Mouse (Mus musculus) heart, embryonic 12.5 days (tissue): Measurements from ENCODE around the gene Olfr1100. TPM values are rescaled to one million over a fixed set of nuclear protein-coding genes. Genes with fewer than 3 reads are reported as not detected.

Experiments
- ATAC-seq: fragments of 200-750 bp; cut with Nextera tagmentation; 2 replicates; pipeline ENCODE4 v1.8.0; 2017; ENCODE audit warnings: moderate TSS enrichment, moderate library complexity; ENCODE audit not compliant: insufficient number of reproducible peaks, low FRiP score
- H3K27ac ChIP-seq: fragments of 300-500 bp; sonication (generic); 2 replicates; pipeline ENCODE4 v1.5.1; 2016; ENCODE audit warnings: mild to moderate bottlenecking, moderate library complexity; ENCODE audit not compliant: poor library complexity, severe bottlenecking
- H3K27me3 ChIP-seq: fragments of 300-500 bp; sonication (generic); replicated peaks from 2 replicates; pipeline ENCODE4 v1.6.1; 2016; ENCODE audit warnings: mild to moderate bottlenecking, moderate library complexity
- H3K36me3 ChIP-seq: fragments of 300-500 bp; sonication (generic); 2 replicates; pipeline ENCODE4 v1.6.1; 2016; ENCODE audit warnings: mild to moderate bottlenecking, moderate library complexity
- H3K4me1 ChIP-seq: fragments of 300-500 bp; sonication (generic); replicated peaks from 2 replicates; pipeline ENCODE4 v1.6.1; 2016; ENCODE audit warnings: mild to moderate bottlenecking
- H3K4me2 ChIP-seq: fragments of 300-500 bp; sonication (generic); 2 replicates; pipeline ENCODE4 v1.6.1; 2016; ENCODE audit warnings: mild to moderate bottlenecking, moderate library complexity
- H3K4me3 ChIP-seq: fragments of 300-500 bp; sonication (generic); 2 replicates; pipeline ENCODE4 v1.5.1; 2016; ENCODE audit warnings: mild to moderate bottlenecking
- H3K9ac ChIP-seq: fragments of 300-500 bp; sonication (generic); 2 replicates; pipeline ENCODE4 v1.6.1; 2016; ENCODE audit warnings: mild to moderate bottlenecking, moderate library complexity
- H3K9me3 ChIP-seq: fragments of 300-500 bp; sonication (generic); replicated peaks from 2 replicates; pipeline ENCODE4 v1.6.1; 2016; ENCODE audit warnings: mild to moderate bottlenecking, moderate library complexity
- WGBS: fragments of 180-500 bp; shearing (Covaris S2); methylation state at CpG from one replicate; pipeline ENCODE4 v1.1.7; 2016; 5-methylcytosine and 5-hydroxymethylcytosine counted together
- polyA plus RNA-seq: library from polyadenylated mRNA; unstranded; fragments of >200 nt; fragmentation: Nextera tagmentation; extraction: Ambion mirVana; gene quantifications from 2 replicates; pipeline ENCODE4 v1.2.1, GENCODE M21; 2016

Olfr1100 gene
- not detected in 2 replicates for polyA plus RNA-seq

- no peaks in the 10 kb centered on the region for H3K36me3 ChIP-seq
- H3K9me3 ChIP-seq = no peaks in the 10 kb centered on the region
- no peak within 1 kb of the TSS for H3K9ac ChIP-seq
- H3K27me3 ChIP-seq = no peaks in the 10 kb centered on the region
- H3K4me3 ChIP-seq = no peak within 1 kb of the TSS
- no peak within 1 kb of the TSS for H3K4me2 ChIP-seq
- WGBS = 58% methylated on average over 3 of the region's 3 CpGs
- H3K4me1 ChIP-seq = no peaks in the 10 kb centered on the region
- no peak for ATAC-seq
- H3K27ac ChIP-seq = no peak within 1 kb of the TSS
Observed at GRCm38 (mm10) chr2:86979854-86980253, at the start of gene Olfr1100. Gene Olfr1100 (minus strand): TSS chr2:86979954.

DNA sequence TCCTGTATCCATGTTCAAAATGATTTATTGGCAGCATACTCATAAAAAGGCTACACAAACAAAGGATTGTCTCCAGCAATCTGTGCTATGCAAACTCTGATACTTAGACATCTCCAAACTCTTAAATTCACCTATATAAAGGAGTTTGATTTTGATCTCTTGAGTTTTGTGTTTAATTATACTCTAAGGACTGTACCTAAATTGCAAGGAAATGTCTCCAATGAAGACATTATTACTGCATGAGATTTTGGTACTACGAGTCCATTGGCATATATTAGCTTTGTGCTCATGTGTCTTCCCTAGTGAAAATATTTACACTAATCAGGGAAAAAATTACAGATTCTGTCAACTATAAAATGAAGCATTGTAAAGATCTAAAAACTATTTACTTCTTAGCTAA is 47.2 kb upstream of the Olfr1100 start, which contains the start of gene Olfr1104:
Olfr1104 (minus strand) TSS at position 101 of the 400 bp plus-strand sequence.
- Histone ChIP-seq H3K27me3 (no peaks in the 10 kb centered on the region), H3K27ac (no peak within 1 kb of the TSS), H3K9me3 (no peaks in the 10 kb centered on the region), H3K4me2 (no peak within 1 kb of the TSS), H3K36me3 (no peaks in the 10 kb centered on the region), H3K4me3 (no peak within 1 kb of the TSS), H3K9ac (no peak within 1 kb of the TSS), H3K4me1 (no peaks in the 10 kb centered on the region)
- ATAC-seq = no peak
- 82% methylated on average over 1 of the region's 1 CpGs for WGBS

GRCm38 (mm10) chr2:86998098-86998497 is 18.3 kb upstream of the Olfr1100 start, which contains the start of gene Olfr1102:
Gene Olfr1102 (plus strand): TSS chr2:86998398.
- no peak within 1 kb of the TSS for H3K9ac ChIP-seq
- no peaks in the 10 kb centered on the region for H3K36me3 ChIP-seq
- no peak for ATAC-seq
- H3K27ac ChIP-seq = no peak within 1 kb of the TSS
- H3K4me1 ChIP-seq = no peaks in the 10 kb centered on the region
- H3K4me2 ChIP-seq = no peak within 1 kb of the TSS
- H3K4me3 ChIP-seq = no peak within 1 kb of the TSS
- no peaks in the 10 kb centered on the region for H3K27me3 ChIP-seq
- H3K9me3 ChIP-seq = no peaks in the 10 kb centered on the region; the same call in 1 of the 2 replicates

DNA sequence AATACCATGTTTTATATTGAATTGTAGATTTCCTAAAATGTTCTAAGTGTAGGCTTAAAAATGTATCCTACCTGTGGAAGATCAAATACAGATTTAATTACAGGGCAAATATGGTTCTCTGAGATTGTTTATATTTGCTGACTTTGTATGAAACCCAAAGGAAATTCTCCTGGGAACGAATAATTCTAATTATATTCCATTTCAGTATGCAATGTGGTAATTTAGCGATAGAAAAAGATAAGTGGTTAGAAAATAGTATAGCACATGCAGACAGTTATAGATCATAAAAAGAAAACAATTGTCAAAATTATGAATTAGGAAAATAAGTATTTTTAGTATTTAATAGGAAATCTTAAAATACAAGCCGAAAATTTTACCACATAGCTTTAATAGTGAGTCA is 11.4 kb upstream of the Olfr1100 start, which contains the start of gene Olfr1101:
Olfr1101 (minus strand) TSS at position 101 of the 400 bp plus-strand sequence.
- no peaks in the 10 kb centered on the region for H3K36me3 ChIP-seq

GRCm38 (mm10) chr2:86960593-86960992 is 19.2 kb downstream of the Olfr1100 start, which contains the start of gene Olfr1099:
Gene Olfr1099 (minus strand): TSS chr2:86960693.
- whole genome bisulfite sequencing = 75% methylated on average over 1 of the region's 1 CpGs
- H3K4me3 ChIP-seq = no peak within 1 kb of the TSS
- H3K36me3 ChIP-seq = no peaks in the 10 kb centered on the region
- H3K9ac ChIP-seq = no peak within 1 kb of the TSS
- H3K27ac ChIP-seq = no peak within 1 kb of the TSS
- no peaks in the 10 kb centered on the region for H3K27me3 ChIP-seq
- no peaks in the 10 kb centered on the region for H3K9me3 ChIP-seq
- ATAC-seq = no peak
- H3K4me2 ChIP-seq = no peak within 1 kb of the TSS
- no peaks in the 10 kb centered on the region for H3K4me1 ChIP-seq

More for the DNA sequence above, 11.4 kb upstream of the Olfr1100 start, which contains the start of gene Olfr1101:
- WGBS = 75% methylated on average over 3 of the region's 3 CpGs
- no peak within 1 kb of the TSS for H3K9ac ChIP-seq
- H3K27ac ChIP-seq = no peak within 1 kb of the TSS
- H3K9me3 ChIP-seq = no peaks in the 10 kb centered on the region; the same call in 1 of the 2 replicates
- H3K4me2 ChIP-seq = no peak within 1 kb of the TSS
- H3K27me3 ChIP-seq = no peaks in the 10 kb centered on the region
- H3K4me1 ChIP-seq = no peaks in the 10 kb centered on the region
- no peak within 1 kb of the TSS for H3K4me3 ChIP-seq
- ATAC-seq = no peak

DNA sequence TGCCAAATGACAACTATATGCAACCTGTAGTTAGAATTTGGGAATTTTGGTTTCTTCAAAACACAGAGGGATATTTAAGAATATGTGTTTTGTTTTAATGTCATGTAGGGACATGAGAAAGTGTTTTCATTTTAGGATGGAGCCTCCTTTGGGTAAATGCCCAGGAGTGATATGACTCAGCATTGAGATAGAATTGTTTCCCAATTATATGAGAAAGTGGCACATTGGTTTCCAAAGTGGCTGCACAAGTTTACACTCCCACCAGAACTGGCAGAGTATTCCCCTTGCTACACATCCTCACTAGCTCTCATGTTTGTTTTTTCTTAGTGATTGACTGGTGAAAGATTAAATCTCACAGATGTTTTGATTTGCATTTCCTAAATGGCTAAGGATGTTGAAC is 53.2 kb downstream of the Olfr1100 start:
- Histone ChIP-seq H3K4me2 (no peak overlapping the region), H3K4me1 (no peaks in the 10 kb centered on the region), H3K4me3 (no peak overlapping the region), H3K9ac (no peak overlapping the region), H3K9me3 (no peaks in the 10 kb centered on the region), H3K27ac (no peak overlapping the region), H3K27me3 (no peaks in the 10 kb centered on the region), H3K36me3 (no peaks in the 10 kb centered on the region)
- no peak for ATAC-seq

Other genes with a start within 250 kb of the Olfr1100 start
- not detected in 2 replicates for gene Olfr1089, start 246.3 kb downstream of the Olfr1100 start, polyA plus RNA-seq
- gene Olfr1090, start 221.0 kb downstream of the Olfr1100 start, polyA plus RNA-seq = not detected in 2 replicates
- gene Olfr1093, start 197.5 kb downstream of the Olfr1100 start, polyA plus RNA-seq = not detected in 2 replicates
- not detected in 2 replicates for gene Olfr141, start 169.9 kb downstream of the Olfr1100 start, polyA plus RNA-seq
- gene Olfr1094, start 155.3 kb downstream of the Olfr1100 start, polyA plus RNA-seq = not detected in 2 replicates
- gene Olfr1095, start 128.3 kb downstream of the Olfr1100 start, polyA plus RNA-seq = not detected in 2 replicates
- gene Gm13723, start 105.2 kb downstream of the Olfr1100 start, polyA plus RNA-seq = not detected in 2 replicates
- gene Olfr1097, start 87.7 kb downstream of the Olfr1100 start, polyA plus RNA-seq = not detected in 2 replicates
- gene Olfr1098, start 55.4 kb downstream of the Olfr1100 start, polyA plus RNA-seq = not detected in 2 replicates
- not detected in 2 replicates for gene Olfr1099, start 19.3 kb downstream of the Olfr1100 start, polyA plus RNA-seq
- not detected in 2 replicates for gene Olfr1101, start 11.3 kb upstream of the Olfr1100 start, polyA plus RNA-seq
- not detected in 2 replicates for gene Olfr1102, start 18.4 kb upstream of the Olfr1100 start, polyA plus RNA-seq
- gene Olfr1104, start 47.1 kb upstream of the Olfr1100 start, polyA plus RNA-seq = not detected in 2 replicates
- not detected in 2 replicates for gene Olfr1105, start 56.6 kb upstream of the Olfr1100 start, polyA plus RNA-seq
- gene Olfr1106, start 72.3 kb upstream of the Olfr1100 start, polyA plus RNA-seq = not detected in 2 replicates
- gene Olfr1107, start 95.9 kb upstream of the Olfr1100 start, polyA plus RNA-seq = not detected in 2 replicates
- gene Olfr1109, start 116.1 kb upstream of the Olfr1100 start, polyA plus RNA-seq = not detected in 2 replicates
- gene Olfr259, start 134.6 kb upstream of the Olfr1100 start, polyA plus RNA-seq = not detected in 2 replicates
- not detected in 2 replicates for gene Olfr1110, start 160.3 kb upstream of the Olfr1100 start, polyA plus RNA-seq
- not detected in 2 replicates for gene Olfr1111, start 172.7 kb upstream of the Olfr1100 start, polyA plus RNA-seq
- gene Olfr1112, start 207.8 kb upstream of the Olfr1100 start, polyA plus RNA-seq = not detected in 2 replicates
- not detected in 2 replicates for gene Olfr1113, start 229.0 kb upstream of the Olfr1100 start, polyA plus RNA-seq